Mouse (Mus musculus): ENCODE measurements around the gene Clta. TPM values are rescaled to one million over a fixed set of nuclear protein-coding genes. Genes with fewer than 3 reads are reported as not detected.
A peak's percentile ranks its signal among the peaks of the same experiment; 100 is the strongest.

Gene Clta
- total and polyA plus RNA-seq, 3 experiments: 451 to 589 TPM; not detected in 1

- Histone ChIP-seq H3K4me3 (ENCODE audit: control insufficient read depth in 1 of 2, insufficient read depth in 1 of 2, low read depth in 2 of 2, low read length in 2 of 2) (peak overlapping the region in 1 of 2 experiments; percentile 25; a peak in 1 of 4 replicates), H3K36me3 (ENCODE audit: control insufficient read depth in 1 of 2, insufficient read depth in 2 of 2, low read length in 2 of 2) (peaks cover 4 to 30% of the 10 kb centered on the region in 2 experiments; a peak in 3 of 4 replicates), H3K4me1 (ENCODE audit: control insufficient read depth in 1 of 2, insufficient read depth in 2 of 2, low read length in 2 of 2) (peaks cover 2 to 32% of the 10 kb centered on the region in 2 experiments; a peak in 3 of 4 replicates), H3K9ac (ENCODE audit: control insufficient read depth, low read depth, low read length, poor library complexity, severe bottlenecking) (no peak overlapping the region), H3K9me3 (replicated peaks; ENCODE audit: insufficient read depth, low read length) (no peaks in the 10 kb centered on the region), H3K27me3 (ENCODE audit: control insufficient read depth in 1 of 2, insufficient read depth in 2 of 2, low read length in 2 of 2) (no peaks in the 10 kb centered on the region), H3K79me2 (ENCODE audit: control insufficient read depth, insufficient read depth, low read length, poor library complexity) (peaks cover 38% of the 10 kb centered on the region), H3K27ac (ENCODE audit: control insufficient read depth, low read depth, low read length) (peak overlapping the region; percentile 57)
- no peak for TF ChIP-seq ZKSCAN1 (IDR thresholded peaks at IDR 0.05; ENCODE audit: low read depth, low read length)
- TF ChIP-seq MEF2A (IDR thresholded peaks at IDR 0.05; ENCODE audit: extremely low read depth, insufficient replicate concordance, low read depth, low read length, poor library complexity, severe bottlenecking): no peak
- peak in 1 of 2 experiments; percentile 38; a peak in 1 of 4 replicates for TF ChIP-seq POLR2A (IDR thresholded peaks at IDR 0.05; ENCODE audit: control insufficient read depth in 1 of 2, insufficient read depth in 1 of 2, low read depth in 1 of 2, low read length in 2 of 2, poor library complexity in 1 of 2)
- peak; percentile 19 to 57; a peak in 1 of 4 replicates for TF ChIP-seq EP300 (IDR thresholded peaks at IDR 0.05; ENCODE audit: low read depth in 1 of 2, low read length in 2 of 2)
- peak; percentile 55 for DNase-seq (ENCODE audit: low read depth, low spot score)
Observed at GRCm38 (mm10) chr4:44010893-44011292, 6.6 kb downstream of the Clta start.

GRCm38 (mm10) chr4:44011799-44012198 is 7.5 kb downstream of the Clta start:
- H3K9me3 ChIP-seq (replicated peaks; ENCODE audit: insufficient read depth, low read length): no peaks in the 10 kb centered on the region
- TF ChIP-seq CHD2 (IDR thresholded peaks at IDR 0.05; ENCODE audit: low read length) (no peak), MYC (IDR thresholded peaks at IDR 0.05; ENCODE audit: low read depth, low read length) (no peak), CTCF (IDR thresholded peaks at IDR 0.05 in 2 of 3, conservative IDR thresholded peaks at IDR 0.05 in 1 of 3; ENCODE audit: control insufficient read depth in 1 of 3, insufficient read depth in 1 of 3, low read depth in 2 of 3, low read length in 3 of 3, poor library complexity in 1 of 3, severe bottlenecking in 1 of 3) (no peak; a peak in 1 of 6 replicates), MAFK (IDR thresholded peaks at IDR 0.05; ENCODE audit: borderline replicate concordance, low read depth, low read length) (no peak), RAD21 (IDR thresholded peaks at IDR 0.05; ENCODE audit: low read depth, low read length) (no peak), JUND (IDR thresholded peaks at IDR 0.05; ENCODE audit: low read depth, low read length) (no peak), GATA1 (IDR thresholded peaks at IDR 0.05; ENCODE audit: low read depth, low read length) (no peak), SIN3A (IDR thresholded peaks at IDR 0.05; ENCODE audit: low read length) (no peak), ZNF384 (IDR thresholded peaks at IDR 0.05; ENCODE audit: low read depth, low read length) (no peak), UBTF (IDR thresholded peaks at IDR 0.05; ENCODE audit: borderline replicate concordance, insufficient read depth, low read depth, low read length) (no peak), BHLHE40 (IDR thresholded peaks at IDR 0.05; ENCODE audit: borderline replicate concordance, low read depth, low read length) (no peak), SMC3 (IDR thresholded peaks at IDR 0.05; ENCODE audit: low read depth, low read length) (no peak), USF2 (IDR thresholded peaks at IDR 0.05; ENCODE audit: borderline replicate concordance in 1 of 2, insufficient read depth in 1 of 2, low read depth in 1 of 2, low read length in 2 of 2) (no peak), ELF1 (IDR thresholded peaks at IDR 0.05; ENCODE audit: low read depth, low read length) (no peak), KAT2A (conservative IDR thresholded peaks at IDR 0.05; ENCODE audit: low read depth, low read length) (no peak), E2F4 (IDR thresholded peaks at IDR 0.05; ENCODE audit: borderline replicate concordance, low read depth, low read length) (no peak)

More at GRCm38 (mm10) chr4:44011799-44012198, 7.5 kb downstream of the Clta start:
- Histone ChIP-seq H3K27ac (ENCODE audit: control insufficient read depth, low read depth, low read length) (peak overlapping the region; percentile 72), H3K9ac (ENCODE audit: control insufficient read depth, low read depth, low read length, poor library complexity, severe bottlenecking) (peak overlapping the region; percentile 77), H3K36me3 (ENCODE audit: control insufficient read depth in 1 of 2, insufficient read depth in 2 of 2, low read length in 2 of 2) (peaks cover 6 to 30% of the 10 kb centered on the region in 2 experiments; a peak in 3 of 4 replicates), H3K4me3 (ENCODE audit: control insufficient read depth in 1 of 2, insufficient read depth in 1 of 2, low read depth in 2 of 2, low read length in 2 of 2) (peak overlapping the region; percentile 83 to 93), H3K27me3 (ENCODE audit: control insufficient read depth in 1 of 2, insufficient read depth in 2 of 2, low read length in 2 of 2) (no peaks in the 10 kb centered on the region), H3K79me2 (ENCODE audit: control insufficient read depth, insufficient read depth, low read length, poor library complexity) (peaks cover 47% of the 10 kb centered on the region), H3K4me1 (ENCODE audit: control insufficient read depth in 1 of 2, insufficient read depth in 2 of 2, low read length in 2 of 2) (peaks cover 2 to 34% of the 10 kb centered on the region in 2 experiments; a peak in 3 of 4 replicates)
- peak; percentile 61 for DNase-seq (ENCODE audit: low read depth, low spot score)
